13 mouse cellular contexts compared by ENCODE assay signal in the genomic region with DNA sequence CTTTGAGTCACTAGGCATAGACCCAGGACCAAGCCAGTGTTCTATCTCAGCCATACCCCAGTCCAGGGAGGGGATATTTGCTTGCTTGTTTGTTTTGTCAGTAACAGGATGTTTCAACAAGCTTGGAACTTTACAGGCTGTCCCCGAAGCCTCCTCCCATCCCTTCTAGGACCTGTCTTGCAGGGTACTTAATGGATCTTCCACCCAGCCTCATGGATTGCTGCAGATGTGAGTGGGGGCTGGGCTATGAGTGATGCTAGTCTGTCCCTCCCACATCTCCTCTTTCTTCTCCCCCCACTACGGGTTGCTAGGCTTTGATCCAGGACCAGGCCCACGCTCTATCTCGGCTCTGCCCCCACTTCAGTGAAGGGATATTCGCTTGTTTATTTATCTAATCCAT. TPM values are rescaled to one million over a fixed set of nuclear protein-coding genes. Genes with fewer than 3 reads are reported as not detected.
DNase-seq lines count a peak whose midpoint lies in the region; ATAC-seq and TF ChIP-seq lines count a peak whose summit lies in the region.
"Had no signal": no experiment of that assay in that cellular context is flagged by ENCODE, and none has a peak within 500 bp of the region (broad histone marks: within the 10 kb centered on the region; RNA-seq: fewer than 3 reads in every experiment).

No protein-coding gene starts in this region.

- DNase-seq in left cerebral cortex, adult 2 months (ENCODE audit: extremely low spot score in 1 of 2, low spot score in 2 of 2), result peak in 1 of 2 experiments; percentile 34
- DNase-seq in left cerebral cortex, postnatal 4 days, result no peak
- no peak for DNase-seq in heart, embryonic 10.5 days (ENCODE audit: low spot score)
- DNase-seq in kidney, postnatal 10 days, result peak; percentile 43
- DNase-seq in ovary, adult 18-20 months (ENCODE audit: low spot score), result no peak
- no peak for DNase-seq in layer of hippocampus, adult 8-10 months (ENCODE audit: low spot score in 2 of 2)
- DNase-seq: adrenal gland, adult 2 months; cerebellum, adult 9-11 months had no signal

- no peak overlapping the region for H3K4me3 ChIP-seq in left cerebral cortex, adult 2 months
- H3K4me3 ChIP-seq in heart, embryonic 10.5 days, result no peak overlapping the region
- no peak overlapping the region for H3K4me3 ChIP-seq in stomach, embryonic 14.5 days (ENCODE audit: low read depth, low read length)
- H3K4me3 ChIP-seq: forebrain, embryonic 15.5 days; hindbrain, embryonic 15.5 days; megakaryocyte, embryonic 14.5 days; neural tube, embryonic 13.5 days had no signal

- no peak for TF ChIP-seq CTCF in left cerebral cortex, adult 2 months (IDR thresholded peaks at IDR 0.05)

- WGBS in heart, embryonic 10.5 days, result 34% methylated on average over 5 of the region's 5 CpGs
- WGBS in stomach, embryonic 14.5 days, result 16% methylated on average over 5 of the region's 5 CpGs

- H3K4me2 ChIP-seq in stomach, embryonic 14.5 days (replicated peaks; ENCODE audit: low read depth, low read length), result no peak overlapping the region
- H3K4me2 ChIP-seq: forebrain, embryonic 15.5 days; hindbrain, embryonic 15.5 days; neural tube, embryonic 13.5 days had no signal

- no peaks in the 10 kb centered on the region for H3K36me3 ChIP-seq in heart, embryonic 10.5 days
- H3K36me3 ChIP-seq in stomach, embryonic 14.5 days (ENCODE audit: control insufficient read depth, insufficient read depth, low read length), result no peaks in the 10 kb centered on the region
- H3K36me3 ChIP-seq: forebrain, embryonic 15.5 days; hindbrain, embryonic 15.5 days; neural tube, embryonic 13.5 days had no signal

- H3K4me1 ChIP-seq in heart, embryonic 10.5 days, result peaks cover 86% of the 10 kb centered on the region
- H3K4me1 ChIP-seq in stomach, embryonic 14.5 days (ENCODE audit: control insufficient read depth, insufficient read depth, low read length), result peaks cover 15% of the 10 kb centered on the region; the same call in 1 of the 2 replicates

- peak overlapping the region; percentile 80; the same call in 1 of the 2 replicates for H3K27ac ChIP-seq in left cerebral cortex, adult 2 months
- H3K27ac ChIP-seq in heart, embryonic 10.5 days, result 0 out of 2 replicates have a peak overlapping the region, but pooled peaks have one; percentile 64
- H3K27ac ChIP-seq in stomach, embryonic 14.5 days (ENCODE audit: low read length), result peak overlapping the region; percentile 48; the same call in 1 of the 2 replicates
- H3K27ac ChIP-seq: forebrain, embryonic 15.5 days; hindbrain, embryonic 15.5 days; neural tube, embryonic 13.5 days had no signal

- ATAC-seq in stomach, embryonic 14.5 days (ENCODE audit: insufficient number of reproducible peaks, insufficient read depth, low FRiP score, low read depth), result no peak; the same call in 1 of the 2 replicates
- ATAC-seq: forebrain, embryonic 15.5 days had no signal

- no peaks in the 10 kb centered on the region for H3K9me3 ChIP-seq in heart, embryonic 10.5 days
- H3K9me3 ChIP-seq in stomach, embryonic 14.5 days (ENCODE audit: control insufficient read depth, low read depth, low read length), result no peaks in the 10 kb centered on the region
- H3K9me3 ChIP-seq: forebrain, embryonic 15.5 days; hindbrain, embryonic 15.5 days; neural tube, embryonic 13.5 days had no signal

- no peak overlapping the region for H3K9ac ChIP-seq in stomach, embryonic 14.5 days (replicated peaks; ENCODE audit: low read depth, low read length)
- H3K9ac ChIP-seq: forebrain, embryonic 15.5 days; hindbrain, embryonic 15.5 days had no signal

- intact Hi-C loops in left cerebral cortex, adult 2 months (cut with DNase I), result no loop called here
- intact Hi-C loops in left cerebral cortex, postnatal 4 days (cut with DNase I), result no loop called here

- peaks cover 18% of the 10 kb centered on the region; the same call in 1 of the 2 replicates for H3K27me3 ChIP-seq in heart, embryonic 10.5 days (ENCODE audit: insufficient read depth, poor library complexity, severe bottlenecking)
- H3K27me3 ChIP-seq in stomach, embryonic 14.5 days (ENCODE audit: control insufficient read depth, insufficient read depth, low read length), result no peaks in the 10 kb centered on the region
- H3K27me3 ChIP-seq: forebrain, embryonic 15.5 days; hindbrain, embryonic 15.5 days; neural tube, embryonic 13.5 days had no signal

RNA-seq across cellular contexts. Expression of gene Sec14l1, which starts 16.8 kb away (rescaled TPM):
- total RNA-seq in left cerebral cortex, adult 2 months (2021), result 100 to 1,000 TPM; 198 to 229 TPM
- 100 to 1,000 TPM; 127 to 130 TPM for total RNA-seq in left cerebral cortex, postnatal 4 days (2021)
- polyA plus RNA-seq in heart, embryonic 10.5 days (2016; fragmentation: Nextera tagmentation; extraction: Ambion mirVana), result 46.2 and 56.0 TPM in 2 replicates
- 41.1 and 42.7 TPM in 2 replicates for polyA plus RNA-seq in stomach, embryonic 14.5 days (2014; fragmentation: Nextera tagmentation; extraction: Ambion mirVana)
- total RNA-seq in layer of hippocampus, adult 8-10 months (2022), result 100 to 1,000 TPM; 221 to 238 (median 233) TPM
